Mouse (Mus musculus): ENCODE results near the gene Rtn4rl1. TPM values are rescaled to one million over a fixed set of nuclear protein-coding genes. Genes with fewer than 3 reads are reported as not detected.

Gene Rtn4rl1
- polyA plus RNA-seq, 1 experiment = 0.96 TPM

GRCm38 (mm10) chr11:75163379-75163778, 30.2 kb upstream of the Rtn4rl1 start:
- H3K9ac ChIP-seq (ENCODE audit: low read depth, poor library complexity, severe bottlenecking) = no peak overlapping the region

GRCm38 (mm10) chr11:75164051-75164450, 29.5 kb upstream of the Rtn4rl1 start:
- Histone ChIP-seq H3K9ac (ENCODE audit: low read depth, poor library complexity, severe bottlenecking) (no peak overlapping the region), H3K36me3 (ENCODE audit: control insufficient read depth, insufficient read depth, low read length, poor library complexity, severe bottlenecking) (no peaks in the 10 kb centered on the region), H3K4me3 (ENCODE audit: low read depth, low read length) (no peak overlapping the region), H3K27me3 (ENCODE audit: control insufficient read depth, insufficient read depth, low read length, poor library complexity, severe bottlenecking) (peaks cover 27% of the 10 kb centered on the region), H3K9me3 (replicated peaks; ENCODE audit: control insufficient read depth, insufficient read depth, low read length, poor library complexity, severe bottlenecking) (no peaks in the 10 kb centered on the region), H3K4me1 (ENCODE audit: control insufficient read depth, insufficient read depth, low read length) (no peaks in the 10 kb centered on the region), H3K27ac (ENCODE audit: insufficient read depth, low read length) (no peak overlapping the region)
- no peak for TF ChIP-seq POLR2A (IDR thresholded peaks at IDR 0.05; ENCODE audit: insufficient read depth, low read length)
- TF ChIP-seq EP300 (IDR thresholded peaks at IDR 0.05; ENCODE audit: insufficient read depth, low read depth, low read length) = no peak
- TF ChIP-seq CTCF (IDR thresholded peaks at IDR 0.05; ENCODE audit: low read depth, low read length) = no peak

More at GRCm38 (mm10) chr11:75163379-75163778, 30.2 kb upstream of the Rtn4rl1 start:
- H3K27ac ChIP-seq (ENCODE audit: insufficient read depth, low read length) = no peak overlapping the region
- H3K4me1 ChIP-seq (ENCODE audit: control insufficient read depth, insufficient read depth, low read length) = no peaks in the 10 kb centered on the region
- H3K4me3 ChIP-seq (ENCODE audit: low read depth, low read length) = no peak overlapping the region
- H3K9me3 ChIP-seq (replicated peaks; ENCODE audit: control insufficient read depth, insufficient read depth, low read length, poor library complexity, severe bottlenecking) = no peaks in the 10 kb centered on the region
- H3K27me3 ChIP-seq (ENCODE audit: control insufficient read depth, insufficient read depth, low read length, poor library complexity, severe bottlenecking) = peaks cover 23% of the 10 kb centered on the region
- TF ChIP-seq POLR2A (IDR thresholded peaks at IDR 0.05; ENCODE audit: insufficient read depth, low read length) = no peak
- TF ChIP-seq EP300 (IDR thresholded peaks at IDR 0.05; ENCODE audit: insufficient read depth, low read depth, low read length) = no peak
- TF ChIP-seq CTCF (IDR thresholded peaks at IDR 0.05; ENCODE audit: low read depth, low read length) = no peak
- no peaks in the 10 kb centered on the region for H3K36me3 ChIP-seq (ENCODE audit: control insufficient read depth, insufficient read depth, low read length, poor library complexity, severe bottlenecking)

GRCm38 (mm10) chr11:75164750-75165149, 28.8 kb upstream of the Rtn4rl1 start:
- Histone ChIP-seq H3K27ac (ENCODE audit: insufficient read depth, low read length) (no peak overlapping the region), H3K4me3 (ENCODE audit: low read depth, low read length) (peak overlapping the region; percentile 7; the same call in 1 of the 2 replicates), H3K4me1 (ENCODE audit: control insufficient read depth, insufficient read depth, low read length) (no peaks in the 10 kb centered on the region), H3K36me3 (ENCODE audit: control insufficient read depth, insufficient read depth, low read length, poor library complexity, severe bottlenecking) (no peaks in the 10 kb centered on the region), H3K9ac (ENCODE audit: low read depth, poor library complexity, severe bottlenecking) (no peak overlapping the region), H3K9me3 (replicated peaks; ENCODE audit: control insufficient read depth, insufficient read depth, low read length, poor library complexity, severe bottlenecking) (no peaks in the 10 kb centered on the region), H3K27me3 (ENCODE audit: control insufficient read depth, insufficient read depth, low read length, poor library complexity, severe bottlenecking) (peaks cover 27% of the 10 kb centered on the region)
- TF ChIP-seq EP300 (IDR thresholded peaks at IDR 0.05; ENCODE audit: insufficient read depth, low read depth, low read length) = no peak
- TF ChIP-seq CTCF (IDR thresholded peaks at IDR 0.05; ENCODE audit: low read depth, low read length) = no peak
- no peak for TF ChIP-seq POLR2A (IDR thresholded peaks at IDR 0.05; ENCODE audit: insufficient read depth, low read length)

GRCm38 (mm10) chr11:75165441-75166192, 28.0 kb upstream of the Rtn4rl1 start:
- Histone ChIP-seq H3K4me3 (ENCODE audit: low read depth, low read length) (peak overlapping the region; percentile 35), H3K27ac (ENCODE audit: insufficient read depth, low read length) (no peak overlapping the region), H3K9me3 (replicated peaks; ENCODE audit: control insufficient read depth, insufficient read depth, low read length, poor library complexity, severe bottlenecking) (no peaks in the 10 kb centered on the region), H3K27me3 (ENCODE audit: control insufficient read depth, insufficient read depth, low read length, poor library complexity, severe bottlenecking) (peaks cover 27% of the 10 kb centered on the region), H3K36me3 (ENCODE audit: control insufficient read depth, insufficient read depth, low read length, poor library complexity, severe bottlenecking) (no peaks in the 10 kb centered on the region), H3K4me1 (ENCODE audit: control insufficient read depth, insufficient read depth, low read length) (no peaks in the 10 kb centered on the region), H3K9ac (ENCODE audit: low read depth, poor library complexity, severe bottlenecking) (no peak overlapping the region; the same call in 1 of the 2 replicates)
- peak; percentile 80 for TF ChIP-seq CTCF (IDR thresholded peaks at IDR 0.05; ENCODE audit: low read depth, low read length)
- no peak for TF ChIP-seq POLR2A (IDR thresholded peaks at IDR 0.05; ENCODE audit: insufficient read depth, low read length)

- Histone ChIP-seq H3K9ac (ENCODE audit: low read depth, poor library complexity, severe bottlenecking) (peak overlapping the region; percentile 38), H3K4me3 (ENCODE audit: low read depth, low read length) (peak overlapping the region; percentile 35), H3K36me3 (ENCODE audit: control insufficient read depth, insufficient read depth, low read length, poor library complexity, severe bottlenecking) (no peaks in the 10 kb centered on the region), H3K27ac (ENCODE audit: insufficient read depth, low read length) (no peak overlapping the region), H3K9me3 (replicated peaks; ENCODE audit: control insufficient read depth, insufficient read depth, low read length, poor library complexity, severe bottlenecking) (no peaks in the 10 kb centered on the region), H3K27me3 (ENCODE audit: control insufficient read depth, insufficient read depth, low read length, poor library complexity, severe bottlenecking) (peaks cover 32% of the 10 kb centered on the region), H3K4me1 (ENCODE audit: control insufficient read depth, insufficient read depth, low read length) (peaks cover 2% of the 10 kb centered on the region)
- TF ChIP-seq CTCF (IDR thresholded peaks at IDR 0.05; ENCODE audit: low read depth, low read length) (no peak), EP300 (IDR thresholded peaks at IDR 0.05; ENCODE audit: insufficient read depth, low read depth, low read length) (no peak), POLR2A (IDR thresholded peaks at IDR 0.05; ENCODE audit: insufficient read depth, low read length) (no peak)
Observed at GRCm38 (mm10) chr11:75166193-75166842, 27.3 kb upstream of the Rtn4rl1 start.
